Comparison of ENCODE assay signal across 41 mouse cellular contexts in genomic region chr10:10700903-10701302, GRCm38 (mm10). TPM values are rescaled to one million over a fixed set of nuclear protein-coding genes. Genes with fewer than 3 reads are reported as not detected.
"Had no signal": no experiment of that assay in that cellular context is flagged by ENCODE, and none has a peak within 500 bp of the region (broad histone marks: within the 10 kb centered on the region; RNA-seq: fewer than 3 reads in every experiment).

No protein-coding gene starts in this region.

- H3K9ac ChIP-seq: heart, embryonic 12.5 days; hindbrain, embryonic 12.5 days; hindbrain, embryonic 14.5 days; intestine, embryonic 15.5 days; limb, embryonic 12.5 days; liver, embryonic 13.5 days; liver, embryonic 15.5 days had no signal

- H3K9me3 ChIP-seq: heart, embryonic 10.5 days; heart, embryonic 12.5 days; hindbrain, embryonic 10.5 days; hindbrain, embryonic 12.5 days; intestine, embryonic 15.5 days; limb, embryonic 10.5 days; limb, embryonic 12.5 days; liver, embryonic 13.5 days; liver, embryonic 15.5 days had no signal

- H3K27ac ChIP-seq: gastrocnemius, adult 2 months; heart, embryonic 10.5 days; hindbrain, embryonic 10.5 days; hindbrain, embryonic 12.5 days; hindbrain, embryonic 14.5 days; intestine, embryonic 15.5 days; layer of hippocampus, adult 2 months; left cerebral cortex, adult 2 months; limb, embryonic 10.5 days; limb, embryonic 12.5 days; liver, embryonic 13.5 days; liver, embryonic 15.5 days had no signal

- H3K4me1 ChIP-seq: heart, embryonic 10.5 days; heart, embryonic 12.5 days; hindbrain, embryonic 10.5 days; hindbrain, embryonic 12.5 days; intestine, embryonic 15.5 days; limb, embryonic 10.5 days; limb, embryonic 12.5 days; liver, embryonic 13.5 days; liver, embryonic 15.5 days had no signal

- DNase-seq: gastrocnemius, adult 2 months; gastrocnemius, postnatal 10 days; gastrocnemius, postnatal 25 days; heart, adult 18-20 months; heart, postnatal 10 days; heart, postnatal 4 days; kidney, adult 18-20 months; kidney, adult 8-10 months; kidney, postnatal 10 days; kidney, postnatal 25 days; kidney, postnatal 4 days; liver; liver, embryonic 13.5 days had no signal

- H3K27me3 ChIP-seq: heart, embryonic 12.5 days; hindbrain, embryonic 12.5 days; intestine, embryonic 15.5 days; limb, embryonic 12.5 days; liver, embryonic 13.5 days; liver, embryonic 15.5 days had no signal

- H3K4me2 ChIP-seq: heart, embryonic 12.5 days; hindbrain, embryonic 12.5 days; hindbrain, embryonic 14.5 days; intestine, embryonic 15.5 days; limb, embryonic 12.5 days; liver, embryonic 11.5 days; liver, embryonic 13.5 days; liver, embryonic 15.5 days had no signal

- H3K4me3 ChIP-seq: gastrocnemius, adult 2 months; heart, embryonic 10.5 days; heart, embryonic 12.5 days; hindbrain, embryonic 10.5 days; hindbrain, embryonic 12.5 days; intestine, embryonic 15.5 days; layer of hippocampus, adult 2 months; left cerebral cortex, adult 2 months; limb, embryonic 10.5 days; limb, embryonic 12.5 days; liver, embryonic 13.5 days; liver, embryonic 15.5 days had no signal

- H3K36me3 ChIP-seq: heart, embryonic 10.5 days; heart, embryonic 12.5 days; hindbrain, embryonic 10.5 days; hindbrain, embryonic 12.5 days; intestine, embryonic 15.5 days; limb, embryonic 10.5 days; limb, embryonic 12.5 days; liver, embryonic 13.5 days; liver, embryonic 15.5 days had no signal

- ATAC-seq: hindbrain, embryonic 16.5 days; inflammation-experienced regulatory T-cells, adult 6 months; intestine, embryonic 15.5 days; intestine, postnatal 0 days had no signal

RNA-seq across cellular contexts. Expression of gene Gm10944, which starts 19.8 kb away (rescaled TPM):
- total RNA-seq: gastrocnemius, adult 2 months; gastrocnemius, postnatal 10 days; gastrocnemius, postnatal 25 days; gastrocnemius, postnatal 4 days; granulocyte monocyte progenitor cell, adult 5-6 weeks; heart, adult 18-20 months; heart, adult 8-10 months; heart, postnatal 10 days; heart, postnatal 25 days; heart, postnatal 4 days; layer of hippocampus, adult 2 months; layer of hippocampus, postnatal 10 days; layer of hippocampus, postnatal 25 days; left cerebral cortex, adult 2 months; left cerebral cortex, postnatal 14 days; left cerebral cortex, postnatal 36 days had no signal
- polyA plus RNA-seq: heart, embryonic 10.5 days; heart, embryonic 12.5 days; heart, embryonic 14.5 days; heart, embryonic 16.5 days; hindbrain, embryonic 10.5 days; hindbrain, embryonic 12.5 days; hindbrain, embryonic 14.5 days; hindbrain, embryonic 16.5 days; inflammation-experienced regulatory T-cells, adult 6 months; intestine, embryonic 15.5 days; intestine, postnatal 0 days; kidney, embryonic 14.5 days; kidney, embryonic 16.5 days; limb, embryonic 10.5 days; limb, embryonic 12.5 days; limb, embryonic 14.5 days; liver, embryonic 11.5 days; liver, embryonic 13.5 days; liver, embryonic 15.5 days had no signal
